Mouse (Mus musculus): Measurements from ENCODE around the gene 1810043G02Rik. TPM values are rescaled to one million over a fixed set of nuclear protein-coding genes. Genes with fewer than 3 reads are reported as not detected.
"Not testable (repeated sequence)": the region's sequence is repeated elsewhere in the genome, so short reads cannot be mapped to it uniquely, and the experiment has no call there.

1810043G02Rik gene
- total RNA-seq (2021) = 10 to 100 TPM; 28.9 to 35.3 TPM

GRCm38 (mm10) chr10:77978351-77979350 is at the start of gene 1810043G02Rik:
Gene 1810043G02Rik, plus strand, starts transcription at chr10:77978524.
- intact Hi-C loops (cut with DNase I) = no loop called here
- peak; percentile 100 for DNase-seq

GRCm38 (mm10) chr10:77939685-77940084 is 38.6 kb upstream of the 1810043G02Rik start:
- DNase-seq = no peak
- intact Hi-C loops (cut with DNase I) = no loop called here

- DNase-seq; intact Hi-C loops (cut with DNase I): not testable (repeated sequence)
Measured at GRCm38 (mm10) chr10:77950468-77950867, 27.9 kb upstream of the 1810043G02Rik start.

- no peak for DNase-seq
- intact Hi-C loops (cut with DNase I) = no loop called here
Measured at GRCm38 (mm10) chr10:77962725-77963124, 15.6 kb upstream of the 1810043G02Rik start.

- DNase-seq = no peak
- intact Hi-C loops (cut with DNase I) = no loop called here
Measured at GRCm38 (mm10) chr10:77963971-77964370, 14.4 kb upstream of the 1810043G02Rik start.

- peak; percentile 59 for DNase-seq
- intact Hi-C loops (cut with DNase I) = no loop called here
Measured at GRCm38 (mm10) chr10:77969274-77969972, 8.9 kb upstream of the 1810043G02Rik start.

GRCm38 (mm10) chr10:77969973-77970325 is 8.4 kb upstream of the 1810043G02Rik start:
- DNase-seq = no peak
- intact Hi-C loops (cut with DNase I) = no loop called here

- intact Hi-C loops (cut with DNase I) = no loop called here
- no peak for DNase-seq
Measured at GRCm38 (mm10) chr10:77970481-77970880, 7.8 kb upstream of the 1810043G02Rik start, which contains the start of gene Trpm2. Gene Trpm2, minus strand, starts transcription at chr10:77970563.

- intact Hi-C loops (cut with DNase I) = no loop called here
- no peak for DNase-seq
Measured at GRCm38 (mm10) chr10:77971191-77971590, 7.1 kb upstream of the 1810043G02Rik start.

GRCm38 (mm10) chr10:77971709-77972553 is 6.4 kb upstream of the 1810043G02Rik start:
- intact Hi-C loops (cut with DNase I) = no loop called here
- peak; percentile 31 for DNase-seq

GRCm38 (mm10) chr10:77974323-77974722 is 4.0 kb upstream of the 1810043G02Rik start:
- no peak for DNase-seq
- intact Hi-C loops (cut with DNase I) = no loop called here

- DNase-seq = no peak
- intact Hi-C loops (cut with DNase I) = no loop called here
Measured at GRCm38 (mm10) chr10:77974811-77975210, 3.5 kb upstream of the 1810043G02Rik start.

- no peak for DNase-seq
- intact Hi-C loops (cut with DNase I) = no loop called here
Measured at GRCm38 (mm10) chr10:77975653-77976052, 2.7 kb upstream of the 1810043G02Rik start.

- DNase-seq = peak; percentile 49
- intact Hi-C loops (cut with DNase I) = no loop called here
Measured at GRCm38 (mm10) chr10:77976458-77977150, 1.7 kb upstream of the 1810043G02Rik start.

GRCm38 (mm10) chr10:77984660-77985059 is 6.3 kb downstream of the 1810043G02Rik start:
- peak; percentile 75 for DNase-seq
- intact Hi-C loops (cut with DNase I) = loop anchor here (10.0 kb wide), 1 partner anchor 350 kb away; no protein-coding TSS in a partner anchor

- intact Hi-C loops (cut with DNase I) = loop anchor here (10.0 kb wide), 1 partner anchor 351 kb away; no protein-coding TSS in a partner anchor
- DNase-seq = no peak
Measured at GRCm38 (mm10) chr10:77985775-77986174, 7.5 kb downstream of the 1810043G02Rik start.

- intact Hi-C loops (cut with DNase I) = no loop called here
- DNase-seq = no peak
Measured at GRCm38 (mm10) chr10:77995639-77996038, 17.3 kb downstream of the 1810043G02Rik start.

GRCm38 (mm10) chr10:78000200-78000599 is 21.9 kb downstream of the 1810043G02Rik start:
- no peak for DNase-seq
- intact Hi-C loops (cut with DNase I) = no loop called here

- DNase-seq = peak; percentile 61
- intact Hi-C loops (cut with DNase I) = no loop called here
Measured at GRCm38 (mm10) chr10:78001796-78002195, 23.5 kb downstream of the 1810043G02Rik start.

- intact Hi-C loops (cut with DNase I) = no loop called here
- no peak for DNase-seq
Measured at GRCm38 (mm10) chr10:78002316-78002715, 24.0 kb downstream of the 1810043G02Rik start.
